Mouse (Mus musculus) hematopoietic stem cell, adult 5-6 weeks (primary cell): ENCODE measurements at regions not wholly inside any gene's neighbourhood (a gene's known extent, or its start where the extent isn't known, plus 50 kb on each side); places are given as distances from the start of the nearest gene placed in this dataset.

Source experiments
- ATAC-seq, 2 experiments: fragments of 125-278 bp in 1 of 2; replicated peaks in 1 of 2; 2 replicates each; pipeline ENCODE4 v1.8.0; 2016 to 2017; ENCODE audit warnings: inconsistent platforms in 2 of 2, mild to moderate bottlenecking in 2 of 2, moderate number of reproducible peaks in 2 of 2, low read depth in 1 of 2, moderate TSS enrichment in 1 of 2; ENCODE audit not compliant: low FRiP score in 2 of 2, poor library complexity in 2 of 2, severe bottlenecking in 2 of 2, insufficient read depth in 1 of 2, low TSS enrichment in 1 of 2

DNA sequence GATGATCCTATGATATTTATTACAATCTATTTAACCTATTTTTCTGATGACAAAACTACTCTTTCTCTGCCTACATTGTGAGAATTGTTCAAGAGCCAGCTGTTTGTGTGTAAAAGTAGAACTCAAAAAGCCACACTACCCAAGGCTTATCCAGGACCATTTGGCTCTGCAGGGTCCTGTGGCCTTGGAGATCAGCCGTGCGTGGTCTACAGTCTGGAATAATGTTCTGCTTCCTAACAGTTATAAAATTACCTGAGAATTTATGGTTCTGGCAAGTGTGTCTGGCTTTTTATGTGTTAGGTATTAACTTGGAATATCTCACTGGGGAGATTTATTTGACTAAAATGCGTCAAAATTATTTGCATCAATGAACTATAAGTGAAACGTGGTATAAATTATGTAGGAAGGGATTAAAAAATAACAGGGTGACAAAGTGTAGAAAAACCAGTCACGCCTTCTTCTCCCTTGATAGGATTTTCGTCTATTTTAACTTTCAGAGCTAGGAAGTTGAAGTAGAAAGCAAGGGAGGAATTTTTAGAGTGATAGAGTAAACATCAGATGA is 1789.0 kb upstream of the Gm7489 start:
- no peak for ATAC-seq

DNA sequence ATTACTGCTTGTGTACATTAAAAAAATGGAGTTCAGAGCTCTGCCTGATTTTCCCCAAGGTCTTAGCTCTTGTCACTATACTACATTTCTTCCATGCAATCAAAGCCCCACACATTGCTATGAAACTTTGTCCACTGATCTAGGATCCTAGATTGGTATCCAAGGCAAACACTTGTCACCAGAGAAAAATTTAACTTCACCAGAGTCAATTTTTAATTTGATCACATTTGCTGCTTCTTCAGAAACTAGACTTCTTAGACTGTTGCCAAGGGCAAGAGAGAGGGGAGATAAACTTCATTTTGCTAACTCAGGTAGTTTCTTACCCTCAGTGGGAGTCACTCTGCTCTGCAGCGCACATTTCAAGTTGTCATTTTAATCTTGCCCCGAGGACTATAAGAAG is 1775.9 kb upstream of the Gm7489 start:
- ATAC-seq: no peak

DNA sequence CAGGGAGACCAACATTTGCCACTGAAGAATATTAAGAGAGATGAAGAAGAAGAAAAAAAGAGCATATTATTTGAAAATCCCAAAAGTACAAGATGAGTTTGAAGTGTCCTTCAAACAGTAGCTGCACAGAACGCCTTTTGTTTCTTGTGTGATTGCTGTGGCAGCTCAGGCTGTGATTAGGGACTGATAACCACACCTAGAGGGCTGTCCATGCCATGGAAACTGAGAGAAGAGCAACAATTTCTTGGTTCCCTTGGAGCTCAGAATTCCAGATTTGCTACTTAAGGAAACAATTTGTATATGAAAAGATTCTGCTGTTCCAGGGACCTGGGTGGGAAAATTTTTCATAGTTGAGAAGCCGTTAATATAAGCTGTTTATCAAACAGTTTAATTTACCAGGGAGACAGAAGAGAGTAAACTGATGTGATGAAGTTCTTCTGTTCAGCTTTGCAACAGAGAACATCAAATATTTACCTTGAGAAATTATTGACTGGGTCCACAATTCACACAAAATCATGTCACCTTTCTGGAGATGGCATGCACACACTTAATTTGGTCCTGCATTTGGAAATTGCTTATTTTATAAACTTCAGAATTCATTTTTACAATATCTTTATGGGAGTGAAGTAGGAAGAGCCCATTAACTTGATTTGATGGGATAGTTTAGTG is 1770.2 kb upstream of the Gm7489 start:
- ATAC-seq: no peak

DNA sequence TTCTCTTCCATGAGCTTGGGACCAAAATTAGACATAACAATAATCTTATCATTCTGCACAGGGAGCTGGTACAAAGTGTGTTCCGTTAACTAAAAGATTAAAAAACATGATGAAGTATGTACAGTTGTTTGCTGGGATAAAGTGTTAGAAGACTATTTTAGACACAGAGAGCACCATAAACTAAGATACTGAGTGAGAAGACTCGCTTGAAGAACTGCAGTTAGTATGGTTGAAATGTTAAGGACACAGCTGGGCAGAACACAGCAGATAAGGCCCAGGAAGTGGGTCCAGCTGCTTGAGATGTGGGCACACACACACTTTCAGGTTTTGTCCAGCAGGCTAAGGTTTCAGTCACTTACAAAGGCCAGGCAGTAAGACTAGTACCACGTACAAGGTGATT is 1748.0 kb upstream of the Gm7489 start:
- no peak for ATAC-seq

DNA sequence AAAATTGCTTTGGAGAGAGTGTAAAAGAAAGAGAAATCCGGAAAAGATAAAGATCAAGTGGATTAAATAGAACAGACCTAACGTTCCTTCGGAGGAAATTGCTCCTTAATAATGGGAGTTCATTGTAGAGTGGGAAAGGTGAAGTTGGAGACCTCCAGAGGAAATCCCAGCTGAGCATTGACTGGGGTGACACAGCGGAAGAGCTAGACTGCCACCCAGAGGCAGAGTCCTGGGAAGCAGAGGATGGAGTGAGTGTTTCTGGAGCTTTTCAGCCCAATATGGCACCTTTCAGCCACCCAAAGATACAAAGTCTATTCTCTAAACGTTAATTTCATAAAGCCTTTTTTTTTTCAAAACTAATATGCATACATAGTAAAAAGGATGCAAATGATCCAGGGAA is 1731.3 kb upstream of the Gm7489 start:
- ATAC-seq: no peak

DNA sequence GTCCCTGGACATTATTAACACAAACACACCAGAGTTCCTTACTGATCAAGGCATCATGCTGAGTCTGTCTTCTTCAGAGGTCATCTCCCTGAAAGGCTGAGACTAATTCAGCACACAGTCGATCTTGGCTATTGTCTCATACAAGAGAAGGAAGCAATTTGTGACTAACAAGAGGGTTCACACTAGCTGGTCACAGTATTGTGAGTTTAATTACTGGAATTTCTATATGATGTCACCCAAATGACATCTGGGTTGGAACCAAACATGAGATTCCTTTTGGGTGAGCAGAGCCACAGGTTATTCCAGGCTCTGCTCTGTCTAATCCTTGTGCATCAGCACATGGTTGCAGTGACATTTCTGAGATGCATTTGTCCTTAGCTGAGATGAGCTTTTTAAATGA is 1728.9 kb upstream of the Gm7489 start:
- ATAC-seq: no peak

DNA sequence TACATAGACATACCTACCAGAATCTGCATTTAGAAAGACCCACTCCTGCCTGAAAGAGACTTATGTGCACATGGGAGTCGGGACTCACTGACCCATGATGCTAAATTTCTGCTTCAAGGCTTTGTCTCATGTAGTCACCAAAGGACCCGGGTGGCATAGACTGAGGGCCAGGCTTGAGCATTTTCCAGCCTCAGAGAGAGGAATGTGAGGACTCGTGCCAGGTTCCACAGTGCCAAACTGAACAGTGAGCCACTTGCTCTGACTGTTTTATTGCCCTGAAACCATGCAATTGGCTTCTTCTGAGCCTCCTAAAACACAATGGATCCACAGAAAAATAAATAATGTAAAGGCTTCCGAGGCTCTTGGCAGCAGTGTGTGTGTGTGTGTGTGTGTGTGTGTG is 1727.9 kb upstream of the Gm7489 start:
- no peak for ATAC-seq

DNA sequence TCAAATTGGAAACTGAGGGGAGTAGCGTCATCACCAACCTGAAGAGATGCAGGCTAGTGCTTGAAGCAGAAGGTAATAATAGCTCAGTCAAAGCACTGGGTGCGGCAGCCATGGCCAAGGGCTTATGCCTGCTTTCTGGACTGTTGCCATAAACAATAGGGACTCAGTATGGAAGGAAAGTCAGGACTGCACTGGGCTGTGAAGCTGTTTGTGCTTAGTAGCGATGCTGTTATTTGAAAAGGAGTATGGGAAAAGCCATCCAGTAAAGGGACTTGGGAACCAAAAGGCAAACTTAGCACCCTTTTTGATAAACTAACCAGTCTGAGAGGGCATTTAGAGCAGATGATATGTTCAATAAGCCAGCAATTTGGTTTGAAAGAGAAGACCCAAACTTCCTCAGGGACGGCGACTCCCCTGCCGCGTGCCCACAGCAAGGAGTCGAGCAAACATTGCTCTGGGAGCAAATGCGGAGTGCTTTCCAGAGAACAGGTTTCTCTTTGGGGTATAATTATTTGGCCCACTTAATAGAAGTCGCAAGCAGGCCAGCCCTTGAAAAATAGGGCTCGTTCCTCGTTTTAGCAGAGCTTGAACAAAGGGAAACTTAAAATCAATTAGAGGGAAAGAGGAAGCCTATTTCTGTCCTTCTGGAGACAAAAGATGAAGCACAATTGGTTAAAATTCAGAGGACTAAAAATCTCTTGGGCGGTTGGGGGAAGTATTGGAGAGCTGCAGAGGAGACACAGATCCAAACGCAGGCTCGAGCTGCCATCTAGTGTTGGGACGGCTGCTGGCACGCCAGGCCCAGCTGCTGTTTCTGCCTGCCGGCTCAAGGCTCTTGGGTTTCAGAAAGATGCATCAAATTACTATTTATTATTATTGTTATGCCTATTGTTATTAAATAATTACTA is 1724.3 kb upstream of the Gm7489 start:
- peak; percentile 95 to 98 for ATAC-seq

DNA sequence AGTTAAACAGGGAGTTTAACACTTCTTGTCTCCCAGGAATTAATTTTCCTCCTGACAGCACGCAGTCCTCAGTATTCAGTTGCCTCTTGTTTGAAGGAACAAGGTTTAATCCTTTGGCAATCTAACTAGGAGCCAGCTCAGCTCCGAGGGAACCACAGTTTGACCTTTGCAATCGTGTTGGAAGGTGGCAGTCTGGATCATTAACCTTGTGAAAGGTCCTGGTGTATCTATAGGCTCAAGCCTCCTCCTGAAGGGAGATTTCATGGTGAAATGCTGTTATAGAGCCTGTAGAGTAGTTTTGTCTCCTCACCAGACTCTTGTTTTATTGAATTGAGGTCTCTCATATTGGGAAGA is 1723.6 kb upstream of the Gm7489 start:
- ATAC-seq: 0 out of 4 replicates have a peak, but pooled peaks of 1 of the 2 experiments have one; percentile 19

DNA sequence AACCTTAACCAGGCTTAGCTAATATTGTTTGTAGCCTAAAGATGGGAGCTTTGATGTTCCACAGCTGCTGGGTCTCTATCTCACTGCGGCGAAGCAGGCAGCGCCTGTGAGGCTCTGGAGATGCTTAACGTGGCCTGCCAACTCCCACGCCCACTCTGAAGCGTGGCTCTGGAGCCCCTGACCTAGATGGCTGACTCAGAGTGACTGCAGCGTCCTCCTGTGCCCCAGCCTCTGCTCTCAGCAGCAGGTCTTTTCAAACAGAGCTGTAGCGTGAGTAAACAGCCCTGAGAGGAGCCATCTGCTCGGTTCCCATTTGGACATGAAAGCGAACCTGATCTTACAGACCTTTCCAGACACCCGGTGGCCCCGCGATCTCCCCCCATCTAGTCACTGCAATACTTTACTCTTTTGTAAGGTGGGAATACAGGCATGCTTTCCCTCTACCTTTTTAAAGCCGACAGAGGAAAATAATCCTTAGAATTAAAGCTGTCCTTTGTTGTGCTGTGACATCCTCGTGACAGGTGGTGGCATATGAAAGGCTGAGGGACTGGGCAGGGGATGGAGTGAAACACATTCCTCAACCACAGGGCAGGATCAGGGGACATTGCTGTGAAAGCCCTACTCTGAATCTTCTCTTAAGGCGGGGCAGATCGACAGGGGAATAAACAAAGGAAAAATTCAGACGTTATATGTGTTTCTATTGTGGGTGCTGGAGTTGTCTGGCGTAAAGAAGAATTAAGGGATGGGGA is 1723.0 kb upstream of the Gm7489 start:
- no peak for ATAC-seq

DNA sequence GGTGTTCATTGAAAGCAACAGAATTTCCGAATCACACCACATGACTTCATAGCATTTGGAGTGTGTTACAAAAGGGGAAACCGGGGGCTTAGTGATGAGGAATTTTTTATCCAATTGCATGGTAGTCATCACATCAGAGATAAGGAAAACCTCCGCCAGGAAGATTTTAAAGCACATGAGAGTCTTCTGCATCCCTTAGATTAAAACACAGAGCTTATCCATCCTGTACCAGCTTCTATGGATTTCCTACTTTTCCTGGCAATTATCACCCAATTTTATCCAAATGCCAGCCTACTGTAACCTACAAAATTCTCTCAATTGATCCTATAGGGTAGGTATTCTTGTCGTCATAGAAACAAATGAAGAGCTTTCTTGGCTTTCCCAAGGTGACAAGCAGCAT is 1718.6 kb upstream of the Gm7489 start:
- ATAC-seq: no peak

DNA sequence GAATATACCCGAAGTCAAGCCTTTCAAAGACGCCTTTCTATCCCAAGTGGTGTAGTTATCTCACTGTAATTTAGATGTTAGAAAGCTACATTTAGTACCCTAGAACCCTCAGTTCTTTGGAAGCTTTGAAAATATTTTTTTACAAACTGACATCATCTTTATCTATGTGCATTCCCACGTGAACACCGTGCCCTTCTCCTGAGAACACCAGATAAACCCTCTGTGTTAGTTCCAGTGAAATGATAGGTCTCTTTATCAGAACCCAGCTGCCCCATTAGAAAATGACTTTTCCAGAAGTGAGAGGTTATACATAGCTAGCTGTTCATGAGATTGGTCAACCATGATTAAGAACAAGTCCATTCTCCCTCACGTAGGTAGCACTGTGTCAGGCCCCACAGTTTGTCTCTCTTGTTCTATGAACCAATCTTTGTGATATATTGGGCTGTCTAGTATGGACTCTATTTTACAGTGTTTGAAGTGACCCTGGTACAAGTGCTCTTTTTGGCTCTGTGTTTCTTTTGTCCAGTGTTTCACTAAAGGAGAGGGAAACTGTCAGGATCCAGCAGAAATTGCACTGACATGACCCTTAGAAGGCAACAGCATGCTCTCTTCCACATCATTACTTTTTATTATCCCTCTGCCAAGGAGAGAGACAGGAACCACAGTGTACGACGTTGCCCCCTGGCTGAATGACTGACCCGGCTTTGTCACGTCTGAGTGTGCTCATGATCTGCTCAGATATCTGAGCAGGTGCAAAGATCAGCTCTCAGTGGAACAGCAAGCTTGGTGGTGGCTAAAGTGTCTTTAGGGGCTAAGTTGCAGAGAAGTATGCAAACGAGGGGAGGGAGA is 1717.9 kb upstream of the Gm7489 start:
- ATAC-seq: no peak; a peak in 1 of 4 replicates

DNA sequence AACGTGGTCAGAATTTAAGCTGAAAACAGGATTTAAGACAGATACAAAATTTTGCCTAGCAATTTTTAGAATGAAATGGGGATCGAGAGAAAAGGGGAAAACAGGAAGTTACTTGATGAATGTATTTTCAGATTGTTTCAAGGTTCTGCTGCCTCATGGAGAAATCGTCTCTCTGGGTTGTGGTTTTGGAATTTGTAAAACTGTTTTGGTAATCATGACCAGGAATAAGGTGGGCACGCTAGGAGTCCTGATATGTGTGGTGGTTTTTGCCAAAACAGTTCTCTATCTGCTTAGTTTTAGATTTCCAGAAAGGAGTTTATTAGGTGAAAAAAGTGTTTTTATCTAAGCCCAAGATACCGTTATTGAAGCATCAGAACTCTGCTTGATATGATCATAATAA is 1716.9 kb upstream of the Gm7489 start:
- ATAC-seq: no peak

DNA sequence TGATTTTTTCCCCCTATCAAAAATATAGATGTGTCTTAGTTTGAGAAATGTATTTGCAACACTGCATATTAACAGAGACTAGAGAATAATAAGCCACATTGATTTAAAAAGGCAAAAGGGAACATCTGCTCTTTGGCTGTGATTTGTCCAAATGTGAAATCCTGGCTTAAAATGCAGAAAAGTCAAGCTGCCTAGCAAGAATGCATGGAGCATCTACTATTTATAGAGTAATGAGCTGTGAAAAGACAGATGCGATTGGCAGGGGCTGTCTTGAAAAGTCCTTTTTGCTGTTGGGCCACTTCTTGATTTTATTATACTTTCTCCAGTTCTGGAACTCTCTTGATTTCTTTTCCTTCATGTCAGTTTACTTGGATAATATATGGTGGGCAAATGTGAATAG is 1707.8 kb upstream of the Gm7489 start:
- ATAC-seq: no peak

DNA sequence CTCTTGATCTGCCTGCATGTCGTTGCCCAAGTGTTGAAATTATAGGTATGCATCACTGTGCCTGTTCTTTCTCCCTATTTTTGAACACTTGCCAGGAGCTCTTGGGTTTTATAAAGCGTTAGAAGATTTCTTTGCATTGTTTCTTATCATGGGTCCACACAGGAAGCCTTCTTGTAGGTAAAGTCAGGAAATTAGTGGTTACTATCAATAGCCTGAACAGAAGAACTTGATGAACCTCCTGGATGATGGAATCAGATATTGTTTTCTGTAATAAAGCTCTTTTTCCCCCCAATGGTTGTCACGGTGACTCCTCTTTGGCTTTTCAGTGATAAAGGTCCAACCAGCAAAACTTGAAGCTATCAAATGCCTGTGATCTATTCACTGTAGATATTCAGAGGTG is 1706.0 kb upstream of the Gm7489 start:
- no peak for ATAC-seq

DNA sequence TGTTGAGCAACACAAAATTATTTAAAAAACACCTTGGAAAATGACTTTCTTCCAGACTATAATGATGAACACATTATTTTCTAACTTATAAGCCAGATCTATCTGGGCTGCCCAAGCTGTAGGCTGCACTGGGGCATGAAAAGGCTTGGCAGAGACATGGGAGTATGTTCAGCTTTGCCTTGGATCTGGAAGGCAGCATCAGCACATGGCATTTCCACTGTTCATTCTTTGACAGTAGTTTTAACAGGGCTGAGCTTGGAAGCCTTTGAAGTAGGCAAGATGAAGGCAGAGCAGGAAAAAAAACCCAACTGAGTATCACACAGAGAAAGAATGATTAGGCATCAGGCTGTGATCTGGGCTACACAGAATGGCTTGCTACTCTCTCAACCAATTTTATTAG is 1705.3 kb upstream of the Gm7489 start:
- ATAC-seq: no peak

DNA sequence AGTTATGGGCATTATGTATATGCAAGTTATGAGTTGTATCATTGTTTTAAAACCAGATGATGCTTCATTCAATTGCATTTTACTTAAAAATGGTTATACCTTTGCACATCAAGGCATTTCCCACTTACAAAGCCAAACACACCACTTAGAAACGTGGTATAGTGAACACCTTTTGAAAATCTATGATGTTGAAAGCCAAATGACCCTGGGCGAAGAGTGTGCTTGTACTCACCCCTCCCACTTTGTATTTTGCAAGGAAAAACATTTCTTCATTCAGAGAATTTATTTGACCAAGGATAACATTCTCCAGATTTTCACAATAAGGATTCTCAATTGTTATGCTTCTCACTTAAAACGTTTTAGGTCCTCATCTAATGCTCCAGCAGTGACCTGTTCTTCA is 1693.5 kb upstream of the Gm7489 start:
- ATAC-seq: no peak
